Mouse (Mus musculus) kidney, postnatal 25 days (tissue): ENCODE measurements around the gene Ldlrad3.

Experiments used
- DNase-seq, 2 experiments: peaks; one replicate each; pipeline ENCODE4 v3.0.0; 2021; ENCODE audit warnings: mixed read lengths in 2 of 2

The Ldlrad3 gene

DNA sequence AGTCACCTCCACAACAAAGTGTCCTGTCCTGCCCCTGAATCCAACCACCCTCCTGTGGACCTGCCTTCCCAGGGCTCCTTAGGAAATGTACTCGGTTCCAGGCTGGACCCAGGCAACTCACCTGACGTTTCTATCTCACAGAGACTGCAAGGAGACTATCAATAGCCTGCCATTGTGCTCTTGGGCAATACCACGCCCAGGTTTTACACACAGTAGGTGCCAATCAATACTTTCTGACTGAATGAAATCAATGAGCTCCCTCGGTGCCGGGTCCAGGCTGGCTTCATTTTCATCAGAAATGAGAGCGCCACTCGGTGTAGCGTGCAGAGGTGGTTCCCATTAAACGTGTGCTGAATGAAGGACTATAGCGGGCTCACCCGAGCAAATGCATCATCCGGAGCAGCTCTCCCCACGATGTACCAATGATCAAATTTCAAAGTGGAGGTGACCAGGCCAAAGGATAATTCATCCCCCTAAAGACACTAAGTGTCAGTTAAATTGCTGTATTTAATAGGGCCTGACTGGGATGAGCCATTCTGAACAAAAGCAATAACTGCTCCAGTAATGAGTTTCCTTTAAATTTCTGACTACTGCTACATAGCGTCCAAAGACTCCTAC lies 43.4 kb downstream of the Ldlrad3 start:
- no peak for DNase-seq

DNA sequence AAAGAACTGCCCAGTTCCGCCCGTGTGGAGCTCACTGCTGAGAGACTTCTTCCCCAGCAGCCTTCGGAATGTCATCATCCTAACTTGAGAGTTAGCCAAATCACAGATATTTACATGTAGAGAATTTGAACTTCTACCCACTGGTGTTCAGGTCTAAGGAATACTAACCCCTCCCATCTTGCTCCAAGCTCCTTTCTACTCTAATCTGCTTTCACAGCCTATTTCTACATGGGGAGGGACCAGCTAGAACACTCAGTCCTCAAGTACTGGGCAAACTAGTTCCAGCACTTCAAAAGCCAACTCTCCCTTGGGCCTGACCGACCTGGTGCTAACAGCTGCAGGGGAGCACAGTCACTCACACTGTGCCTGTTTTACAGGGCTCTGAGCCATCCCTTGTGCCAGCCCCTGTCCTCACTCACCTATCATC lies 44.0 kb downstream of the Ldlrad3 start:
- DNase-seq: peak in 1 of 2 experiments; percentile 69

DNA sequence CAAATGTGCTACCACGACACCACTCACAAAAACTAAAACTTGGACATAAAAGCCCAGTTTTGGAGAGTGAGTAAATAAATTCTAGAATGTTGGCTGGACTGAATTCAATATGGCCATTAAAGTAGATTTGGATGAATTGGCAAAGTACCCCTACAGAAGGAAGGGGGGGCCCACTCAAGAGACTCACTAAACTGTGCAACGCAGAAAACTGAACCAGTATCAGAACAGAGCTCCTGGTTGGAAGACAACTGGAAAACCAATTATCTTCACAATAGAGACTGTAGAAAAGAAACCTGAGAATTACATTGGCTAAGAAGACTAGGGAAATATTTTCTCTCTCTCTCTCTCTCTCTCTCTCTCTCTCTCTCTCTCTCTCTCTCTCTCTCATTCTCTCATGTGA lies 45.0 kb downstream of the Ldlrad3 start:
- DNase-seq: no peak

DNA sequence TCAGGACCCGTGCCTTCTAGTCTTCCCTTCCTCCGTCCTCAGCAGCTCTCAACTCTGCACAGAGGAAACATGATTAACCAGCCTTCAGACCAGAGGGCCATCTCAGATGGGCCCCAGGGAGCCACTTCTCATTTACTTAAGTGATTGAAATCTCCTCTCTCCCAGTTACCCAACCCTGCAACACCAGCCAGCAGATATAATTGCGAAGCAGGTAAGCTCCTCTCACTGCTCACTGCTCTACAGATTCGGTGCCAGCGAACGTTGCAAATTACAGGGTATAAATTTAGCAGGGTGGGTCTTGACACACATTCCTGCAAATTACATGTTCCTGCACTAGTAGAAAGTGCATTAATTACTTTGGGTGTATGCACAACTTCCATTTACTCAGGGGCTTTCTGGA lies 48.3 kb downstream of the Ldlrad3 start:
- no peak for DNase-seq

DNA sequence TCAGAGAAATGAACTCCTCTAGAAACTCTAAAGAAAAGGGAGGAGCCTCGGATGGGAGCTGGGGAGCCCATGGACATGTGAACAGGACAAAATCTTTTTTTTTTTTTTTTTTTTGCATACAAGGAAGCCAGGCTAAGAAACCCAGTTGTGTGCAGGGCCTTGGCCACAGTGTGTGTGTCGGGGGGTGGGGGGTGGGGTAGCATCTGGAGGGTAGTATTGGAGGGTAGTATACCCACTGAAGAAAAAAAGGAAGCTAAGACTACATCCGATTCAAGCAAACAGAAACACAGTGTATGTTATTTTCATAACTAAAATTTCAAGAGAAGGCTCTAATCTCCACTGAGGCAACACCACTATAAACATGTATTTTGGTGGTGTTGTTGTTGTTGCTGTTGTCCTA lies 50.0 kb downstream of the Ldlrad3 start:
- no peak for DNase-seq

DNA sequence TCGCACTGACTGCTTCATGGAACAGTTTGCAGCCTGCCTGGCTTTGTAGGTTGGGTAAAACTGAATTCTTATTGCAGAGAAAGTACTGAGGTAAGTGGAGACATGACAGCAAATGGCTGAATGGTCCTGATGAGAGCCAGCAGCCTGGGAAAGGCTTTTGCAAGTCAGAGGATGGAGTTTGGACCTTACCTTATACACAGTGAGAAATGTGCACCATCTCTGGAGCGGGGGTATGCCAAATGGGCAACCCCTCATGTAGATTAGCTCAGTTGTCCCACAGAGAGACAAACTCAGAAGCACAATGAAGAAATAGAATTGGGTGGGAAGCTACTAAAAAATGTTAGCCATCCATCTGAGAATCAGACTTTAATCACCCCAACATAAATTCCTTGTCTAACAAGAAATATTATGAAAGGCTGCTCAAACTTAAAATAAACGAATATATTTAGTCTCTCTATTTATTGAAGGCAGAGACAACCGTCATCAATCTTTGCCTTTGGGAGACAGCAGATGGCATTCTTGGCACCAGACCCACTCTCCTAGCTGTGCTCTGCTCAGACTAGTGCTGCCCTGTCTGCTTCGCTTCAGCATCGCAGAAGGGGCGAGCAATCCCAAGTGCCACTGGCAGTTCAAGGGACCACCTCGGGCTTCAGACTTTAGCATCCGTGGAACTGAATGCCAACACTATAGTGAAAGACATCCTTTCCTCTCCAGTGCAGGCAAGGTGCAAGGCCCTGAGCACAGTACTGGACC lies 51.5 kb downstream of the Ldlrad3 start:
- DNase-seq: peak in 1 of 2 experiments; percentile 32

DNA sequence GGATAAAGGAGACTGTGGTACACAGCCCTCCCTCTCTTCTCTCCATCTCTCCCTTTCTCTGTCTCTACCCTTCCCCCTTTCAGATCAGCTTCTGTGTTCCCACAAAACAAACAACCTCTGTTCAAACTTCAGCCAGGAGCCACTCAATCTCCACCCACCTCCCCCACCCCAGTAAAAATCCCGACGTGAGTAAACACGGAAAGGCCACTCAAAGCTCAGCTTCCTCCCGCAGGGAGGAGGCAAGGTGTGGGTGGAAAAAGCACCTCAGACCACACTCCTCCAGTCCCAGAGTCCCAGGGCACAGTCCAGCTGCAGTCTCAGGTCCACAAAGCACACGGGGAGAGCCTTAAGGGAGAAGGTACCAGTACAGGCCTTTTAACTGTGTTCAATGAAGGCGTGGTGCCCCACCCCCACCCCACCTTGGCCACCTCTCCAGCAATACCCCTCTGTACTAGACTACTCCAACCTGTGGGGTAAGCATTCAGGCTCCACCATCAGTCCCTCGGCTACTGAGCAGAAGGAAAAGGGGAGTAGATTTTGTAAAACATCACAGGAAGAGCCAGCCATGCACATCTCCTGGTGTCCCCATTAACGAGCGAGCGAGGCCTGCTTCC lies 53.1 kb downstream of the Ldlrad3 start:
- peak; percentile 31 to 80 for DNase-seq

DNA sequence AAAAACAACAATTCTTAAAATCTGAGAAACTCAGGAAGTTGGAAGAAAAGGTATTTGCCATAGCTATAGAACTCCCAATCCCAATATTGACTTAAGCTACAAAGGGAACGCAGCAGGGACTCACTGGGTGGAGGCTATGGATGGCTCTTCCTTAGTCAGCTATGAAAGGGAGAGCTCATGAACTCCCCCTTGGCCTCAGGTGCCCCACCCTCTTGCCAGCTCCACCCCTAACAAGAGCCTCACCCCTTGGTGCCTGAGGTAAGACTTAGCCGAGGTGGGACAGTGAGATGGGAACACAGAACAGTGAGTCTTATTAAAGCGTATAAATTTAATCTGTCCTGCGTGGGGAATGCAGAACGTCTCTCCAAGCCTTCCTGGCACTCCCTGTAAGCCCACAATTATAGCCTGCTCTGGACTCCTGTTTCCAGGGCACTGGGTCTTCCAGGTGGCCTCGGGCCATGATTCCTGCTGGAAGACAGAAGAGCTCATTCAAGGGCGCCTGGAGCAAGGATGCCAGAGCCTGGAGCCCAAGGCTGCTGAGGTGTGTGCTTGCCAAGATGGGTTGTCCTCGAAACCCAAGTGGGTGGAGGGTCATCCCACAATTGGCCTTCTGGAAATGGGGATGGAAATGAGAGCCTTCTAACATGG lies 55.9 kb downstream of the Ldlrad3 start:
- no peak for DNase-seq

DNA sequence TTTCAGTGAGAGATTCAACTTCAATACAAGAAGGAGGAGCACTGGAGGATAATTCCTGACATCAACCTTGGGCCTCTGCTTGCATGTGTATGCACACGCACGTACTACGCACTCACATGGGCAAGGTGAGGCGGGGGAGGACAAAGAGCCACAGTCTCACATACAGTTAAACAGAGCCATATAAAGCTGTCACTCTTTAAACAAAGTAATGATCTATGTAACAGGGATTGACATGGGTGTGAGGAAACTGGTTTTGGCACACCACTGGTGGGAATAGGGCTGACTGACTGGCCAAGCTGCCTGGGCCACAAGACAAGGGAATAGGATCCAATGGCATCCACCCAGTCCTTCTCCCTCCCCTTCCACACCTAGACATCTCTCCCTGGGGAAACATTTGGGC lies 57.0 kb downstream of the Ldlrad3 start:
- no peak for DNase-seq

DNA sequence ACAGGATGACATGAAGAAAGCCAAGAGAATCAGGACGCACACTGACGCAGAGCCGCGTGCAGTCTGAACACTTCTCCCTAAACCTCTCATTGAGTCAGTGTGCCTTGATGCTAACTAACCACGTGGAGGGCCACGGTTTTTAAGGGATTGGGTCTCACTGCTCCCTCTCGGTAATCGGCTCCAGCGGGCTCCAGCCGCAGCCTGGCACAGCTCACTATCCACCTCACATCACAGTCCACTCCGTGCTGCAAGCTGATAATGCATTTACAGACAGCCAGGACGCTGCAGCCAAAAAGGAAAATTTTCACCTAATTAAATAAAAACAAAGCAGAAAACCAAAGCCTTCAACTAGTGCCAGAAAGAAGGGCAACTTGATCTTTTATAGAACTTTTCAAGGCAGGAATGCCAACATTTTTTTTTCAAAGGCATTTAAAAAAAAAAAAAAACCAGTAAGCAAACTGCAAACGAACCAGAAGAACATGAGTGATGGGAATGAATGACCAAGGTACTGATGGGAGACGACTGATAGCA lies 57.6 kb downstream of the Ldlrad3 start:
- DNase-seq: no peak

DNA sequence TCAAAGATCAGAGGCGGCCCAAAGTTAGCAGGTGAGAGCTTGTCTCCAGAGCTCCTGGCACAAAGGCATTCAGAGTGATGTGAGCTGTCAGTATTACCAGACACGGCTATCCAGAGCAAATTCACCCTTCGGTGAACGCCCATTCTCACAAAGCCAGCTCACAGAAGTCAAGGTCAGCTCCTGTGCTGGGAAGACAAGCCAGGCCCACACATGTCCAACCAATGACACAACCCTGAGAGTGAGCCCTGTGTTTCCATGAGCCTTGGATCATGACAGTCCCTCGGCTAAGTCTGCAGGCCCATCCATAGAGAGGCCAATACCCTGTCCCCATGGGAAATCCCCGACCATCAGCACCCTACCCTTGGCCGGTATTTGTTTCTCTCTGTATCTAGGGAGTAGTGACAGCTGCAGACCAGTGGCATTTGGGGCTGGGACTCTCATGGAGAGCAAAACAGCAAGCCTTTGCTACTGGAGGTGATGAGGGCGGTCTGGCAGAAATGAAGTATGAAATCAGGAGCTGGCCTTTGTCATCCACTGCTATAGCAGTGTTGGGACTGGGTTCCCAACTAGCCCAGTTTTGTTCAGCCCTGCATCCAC lies 58.3 kb downstream of the Ldlrad3 start:
- no peak for DNase-seq

DNA sequence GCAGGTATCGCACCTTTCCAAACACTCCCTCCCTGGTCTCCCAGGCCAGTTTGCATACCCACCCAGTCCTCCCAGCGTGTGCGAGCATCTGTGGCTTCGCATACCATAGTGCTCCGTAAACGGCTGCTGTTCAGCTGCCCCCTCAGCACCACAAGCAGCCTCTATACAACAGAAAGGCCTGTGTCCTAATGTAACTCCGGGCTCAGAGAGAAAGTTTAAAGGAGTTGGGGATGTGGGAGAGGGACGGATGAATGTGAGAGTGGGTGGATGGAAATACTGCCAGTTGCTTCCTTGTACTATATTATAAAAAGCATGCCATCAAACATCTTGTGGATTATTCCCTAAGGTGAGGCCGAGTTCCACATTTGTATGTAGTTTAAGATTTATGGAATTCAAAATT lies 59.0 kb downstream of the Ldlrad3 start:
- DNase-seq: no peak

DNA sequence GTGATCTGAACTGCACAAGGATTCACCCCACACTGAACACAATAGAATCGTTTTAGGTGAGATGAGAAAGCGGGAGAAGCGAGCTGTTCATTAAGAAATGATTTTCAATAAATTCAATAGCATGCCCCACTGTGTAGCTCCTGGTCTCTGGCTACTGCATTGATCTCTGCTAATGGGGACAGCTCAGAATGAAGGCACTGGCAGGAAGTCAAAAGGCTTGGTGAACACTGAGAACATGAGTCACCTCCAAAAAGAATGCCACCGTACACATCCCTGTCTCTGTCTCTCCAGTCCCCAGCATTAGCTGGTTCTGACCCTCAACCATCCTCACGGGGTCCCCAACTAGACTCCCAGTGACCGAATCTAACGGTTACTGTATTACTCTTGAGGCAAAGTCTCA lies 60.1 kb downstream of the Ldlrad3 start:
- DNase-seq: no peak

DNA sequence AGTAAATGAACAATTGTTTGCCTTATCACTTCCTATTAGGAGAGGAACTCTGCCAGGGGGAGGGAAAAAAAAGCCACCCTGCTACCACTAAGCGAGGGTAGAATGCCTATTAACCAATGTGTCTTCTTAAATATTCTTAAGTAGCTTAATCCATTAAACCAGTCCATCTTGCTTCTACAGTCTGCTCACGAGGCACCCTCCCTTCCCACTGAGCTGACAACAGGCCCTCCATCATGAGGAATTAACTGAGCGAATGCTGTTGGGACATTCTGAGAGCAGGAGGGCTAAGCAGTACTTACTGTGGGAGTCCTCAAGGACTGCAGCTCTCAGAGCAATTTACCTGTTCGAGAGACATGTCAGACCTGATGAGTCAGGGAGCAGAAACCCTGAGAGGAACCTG lies 61.1 kb downstream of the Ldlrad3 start:
- DNase-seq: no peak

DNA sequence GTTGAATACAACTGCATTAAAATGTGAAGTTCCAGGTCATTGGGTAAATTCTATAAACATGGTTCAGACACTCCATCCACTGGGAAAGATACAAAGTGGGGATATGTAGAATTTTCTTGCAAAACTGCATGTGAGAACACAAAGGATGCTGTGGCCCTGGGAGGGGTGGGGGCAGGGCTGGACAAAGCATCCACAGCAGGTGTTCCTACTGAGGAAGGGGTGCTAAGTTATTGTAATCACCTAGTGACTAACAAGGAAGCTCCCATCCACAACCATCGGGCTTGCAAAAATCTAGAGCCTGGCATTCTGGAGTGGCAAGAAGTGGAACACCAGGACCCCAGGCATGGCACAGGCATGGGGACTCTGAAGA lies 64.1 kb downstream of the Ldlrad3 start:
- no peak for DNase-seq

DNA sequence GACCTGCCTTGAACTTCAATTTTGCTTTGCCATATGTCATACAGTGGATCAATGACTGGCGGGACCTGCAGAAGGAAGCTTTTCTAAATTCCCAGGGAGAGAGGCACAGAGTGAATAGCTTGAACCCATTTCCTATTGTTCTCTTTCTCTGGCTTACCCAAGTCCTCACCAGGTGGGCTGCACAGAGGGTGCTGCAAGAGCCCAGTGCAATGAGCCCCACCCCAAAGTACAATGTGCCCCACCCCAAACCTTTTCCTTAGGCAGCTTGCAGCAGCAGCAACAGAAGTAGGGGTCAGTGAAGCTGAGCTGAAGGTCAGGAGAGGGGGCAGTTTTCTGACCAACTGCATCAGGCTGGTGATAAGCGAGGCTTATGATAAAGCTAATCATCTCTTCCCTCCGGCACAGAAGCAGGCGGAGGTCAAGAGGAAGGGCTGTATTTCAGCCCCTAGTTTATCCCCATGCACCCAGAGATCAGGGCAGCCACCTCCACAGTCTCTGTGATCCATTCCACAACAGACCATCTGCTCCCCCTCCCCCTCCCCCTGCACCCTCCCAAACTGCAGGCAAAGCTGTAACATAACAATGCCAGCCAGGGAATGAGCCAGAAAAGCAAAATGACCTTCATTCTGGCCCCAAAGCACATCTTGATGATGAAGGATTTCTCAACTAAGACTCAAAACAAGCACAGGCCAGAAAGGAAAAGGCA lies 64.6 kb downstream of the Ldlrad3 start:
- DNase-seq: no peak

DNA sequence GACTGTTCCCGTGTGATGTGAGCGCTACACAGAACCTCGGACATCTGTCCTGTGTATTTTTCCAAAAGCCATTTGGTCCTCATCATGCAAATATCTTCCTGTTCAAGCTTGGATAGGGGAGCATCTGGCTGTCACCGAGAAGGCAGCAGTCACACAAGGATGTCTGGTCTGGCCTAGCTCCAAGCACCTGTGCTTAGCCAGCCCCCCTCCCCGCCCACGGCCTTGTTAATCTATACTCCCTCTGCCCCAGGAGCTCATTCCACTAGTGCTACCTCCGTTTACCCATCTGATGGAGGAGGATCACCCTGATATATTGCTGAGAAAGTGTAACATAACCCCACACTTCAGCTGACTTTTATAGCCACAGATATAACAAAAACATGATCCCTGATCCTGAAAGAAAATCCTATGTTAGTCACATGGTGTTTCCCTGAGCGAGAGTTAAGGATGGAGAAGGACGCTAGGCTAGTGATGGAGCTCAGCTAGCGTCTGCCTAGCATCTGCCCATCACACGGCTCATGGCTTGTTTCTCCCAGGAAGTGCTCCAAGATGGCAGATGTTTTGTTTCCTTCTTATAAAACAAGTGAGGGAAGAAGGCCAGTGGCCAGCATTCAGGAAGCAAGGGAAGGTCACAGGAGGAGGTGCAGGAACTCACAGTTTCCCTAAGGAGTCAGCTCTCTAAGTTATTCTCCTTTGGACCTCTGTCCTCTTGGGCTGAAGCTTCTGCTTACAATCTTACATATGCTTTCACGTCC lies 66.3 kb downstream of the Ldlrad3 start:
- DNase-seq: no peak

DNA sequence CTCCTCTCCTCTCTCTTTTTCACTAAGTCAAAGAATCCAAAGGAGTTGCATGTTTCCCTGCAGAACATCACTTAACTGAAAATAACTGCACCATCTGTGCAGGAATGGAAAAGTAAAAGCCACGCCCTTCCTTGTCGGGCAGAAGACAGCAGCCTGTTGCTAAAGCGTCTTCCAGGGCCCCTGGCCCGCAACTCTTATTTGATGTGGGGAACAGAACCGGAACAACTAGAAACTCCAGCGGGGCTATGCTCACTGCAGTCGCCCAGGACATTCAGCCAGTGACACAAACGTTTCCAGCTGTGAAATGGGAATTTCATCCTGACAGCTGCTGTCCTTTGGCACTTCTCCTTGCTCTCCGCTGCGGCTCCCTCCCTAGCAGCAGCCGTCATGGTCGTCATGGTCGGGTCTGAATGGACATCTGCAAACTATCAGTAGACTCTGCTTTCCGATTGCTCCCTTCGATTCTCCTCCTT lies 67.2 kb downstream of the Ldlrad3 start:
- no peak for DNase-seq

DNA sequence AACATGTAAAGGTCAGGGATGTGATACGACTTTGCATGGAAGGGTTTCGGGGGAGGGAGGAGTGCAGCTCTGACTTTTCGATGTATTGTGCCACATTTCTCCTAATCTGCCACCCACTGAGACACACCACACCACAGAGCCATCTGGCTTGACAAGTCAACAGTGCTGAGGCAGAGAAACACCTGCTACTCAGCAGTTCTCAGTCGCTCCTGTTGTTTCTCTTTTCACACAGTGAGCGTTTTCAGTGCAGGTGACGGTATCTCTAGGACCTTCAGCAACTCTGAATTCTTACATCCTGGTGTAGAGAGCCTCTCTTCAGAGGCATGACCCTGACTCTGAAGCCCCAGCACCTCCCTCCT lies 68.8 kb downstream of the Ldlrad3 start:
- no peak for DNase-seq

DNA sequence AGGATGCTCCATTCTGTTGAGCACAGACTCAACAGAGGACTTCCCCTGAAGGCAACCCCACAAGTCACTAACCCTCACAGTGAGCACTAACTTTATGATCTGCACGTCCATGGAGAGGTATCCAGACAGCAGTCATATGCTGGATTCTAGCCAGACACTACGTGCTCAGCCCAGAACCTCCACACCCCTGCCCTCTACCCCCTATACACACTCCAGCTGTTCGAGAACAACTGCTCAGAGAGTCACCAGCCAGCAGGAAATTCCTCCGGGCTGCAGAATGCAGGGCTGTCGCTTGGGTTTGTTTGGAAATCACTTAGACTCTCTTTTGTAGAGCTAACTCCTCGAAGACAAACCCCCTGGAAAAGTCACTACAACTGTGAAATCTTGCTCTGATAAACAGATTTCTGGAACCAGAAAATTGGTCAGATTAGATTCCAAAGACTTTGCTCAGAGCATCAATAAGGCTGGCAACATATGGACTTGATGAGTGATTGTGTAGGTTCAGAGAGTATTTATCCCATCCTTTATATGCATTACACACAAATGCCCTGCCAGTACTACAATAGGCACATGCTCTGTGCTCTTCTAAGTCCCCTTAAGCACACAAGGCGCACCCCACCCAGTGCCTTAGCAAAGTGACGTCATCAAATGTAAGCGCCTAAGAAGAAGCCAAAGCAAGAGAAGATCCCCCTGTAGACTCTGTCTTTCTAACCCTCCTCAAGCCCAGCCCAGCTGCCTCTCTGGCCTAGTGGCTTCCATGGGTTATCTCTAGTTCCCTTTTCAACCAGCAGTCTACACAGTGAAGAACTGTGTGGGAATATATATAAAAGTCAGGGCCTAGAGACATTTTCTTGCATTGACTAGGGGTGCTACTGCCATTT lies 69.4 kb downstream of the Ldlrad3 start:
- DNase-seq: no peak

DNA sequence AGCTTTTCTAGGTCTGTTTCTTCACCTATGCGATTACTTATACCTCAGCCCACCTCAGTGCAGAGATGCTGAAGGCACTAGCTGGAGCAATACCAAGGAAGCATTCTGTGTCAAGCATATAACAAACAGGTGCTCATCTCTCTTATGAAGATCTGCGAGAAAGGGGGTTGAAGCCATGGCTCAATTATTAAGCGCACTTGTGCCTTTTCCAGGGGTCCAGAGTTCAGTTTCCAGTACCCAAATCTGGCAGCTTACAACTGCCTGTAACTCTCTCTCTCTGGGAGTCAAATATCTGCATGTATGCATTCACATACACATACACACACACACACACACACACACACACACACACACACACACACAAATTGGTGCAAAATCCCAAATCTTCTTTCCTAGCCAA lies 72.4 kb downstream of the Ldlrad3 start:
- peak in 1 of 2 experiments; percentile 16 for DNase-seq
